Mouse (Mus musculus): ENCODE results near the gene Pex11g.

The Pex11g gene

DNA sequence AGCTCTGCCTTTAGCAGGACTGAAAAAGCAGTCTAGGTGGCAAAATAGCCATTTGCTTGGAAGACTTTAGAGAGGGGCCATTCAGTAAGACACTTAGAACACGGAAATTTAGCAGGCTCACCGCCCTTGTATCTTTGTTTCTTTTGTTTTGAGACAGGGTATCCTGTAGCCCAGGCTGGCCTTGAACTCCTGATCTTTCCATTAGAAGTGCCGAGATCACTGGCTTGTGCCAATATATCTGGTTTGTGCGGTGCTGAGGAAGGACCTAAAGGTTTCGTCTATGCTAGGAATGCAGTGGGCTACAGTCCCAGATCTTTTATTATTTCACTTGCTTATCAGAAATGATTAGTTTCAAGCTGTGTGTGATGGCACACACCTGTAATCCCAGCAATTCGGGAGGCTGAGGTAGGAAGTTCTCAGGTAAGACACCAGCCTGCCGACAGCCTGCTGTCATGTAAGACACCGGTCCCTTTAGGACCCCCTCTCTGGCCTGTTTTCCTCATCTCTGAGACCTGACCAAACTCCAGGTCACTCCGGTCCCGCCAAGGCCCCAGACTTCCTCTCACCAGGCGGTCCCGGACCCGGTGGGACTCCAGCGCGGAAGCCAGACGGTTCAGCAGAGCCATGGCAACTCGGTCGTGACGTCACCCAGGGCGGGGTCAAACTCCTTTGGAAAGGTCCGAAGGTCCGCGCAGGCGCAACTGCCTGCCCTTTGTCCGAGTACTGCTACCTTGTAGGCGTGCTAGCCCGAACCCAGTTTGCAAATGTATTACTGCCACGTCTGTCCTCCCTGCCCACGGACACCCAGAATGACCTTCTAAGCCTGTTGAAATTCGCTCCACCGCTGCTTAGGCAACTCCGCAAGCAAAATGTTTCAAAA lies at the start of gene Pex11g:
TSS of gene Pex11g (minus strand) at position 675 of the 880 bp plus-strand sequence.
- in situ Hi-C loops (cut with MboI, MseI), result loop anchor here (5.0 kb wide), 2 partner anchors 205 to 210 kb away; partner anchors contain the start of genes Fcor (in 1 of the 2) and Trappc5 (in 1 of the 2)

DNA sequence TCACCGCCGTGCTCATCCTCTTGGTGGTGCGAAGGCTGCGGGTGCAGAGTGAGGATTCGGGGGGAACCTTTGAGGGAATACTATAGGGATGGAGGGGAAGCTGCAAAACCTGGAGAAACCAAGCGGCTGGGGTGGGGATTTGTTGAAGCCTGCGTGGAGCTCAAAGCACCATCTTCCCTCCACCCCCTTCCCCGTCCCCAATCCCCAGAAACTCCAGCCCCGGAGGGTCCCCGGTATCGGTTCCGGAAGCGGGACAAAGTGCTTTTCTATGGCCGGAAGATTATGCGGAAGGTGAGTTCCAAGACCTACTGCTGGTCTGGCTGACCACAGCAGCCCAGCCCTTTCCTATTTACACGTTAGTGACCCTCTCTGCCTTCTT lies 49.6 kb upstream of the Pex11g start:
- in situ Hi-C loops (cut with MboI, MseI), result loop anchor here in 1 of 2 experiments (5.0 kb wide), 1 partner anchor 100 kb away; no protein-coding TSS in a partner anchor

DNA sequence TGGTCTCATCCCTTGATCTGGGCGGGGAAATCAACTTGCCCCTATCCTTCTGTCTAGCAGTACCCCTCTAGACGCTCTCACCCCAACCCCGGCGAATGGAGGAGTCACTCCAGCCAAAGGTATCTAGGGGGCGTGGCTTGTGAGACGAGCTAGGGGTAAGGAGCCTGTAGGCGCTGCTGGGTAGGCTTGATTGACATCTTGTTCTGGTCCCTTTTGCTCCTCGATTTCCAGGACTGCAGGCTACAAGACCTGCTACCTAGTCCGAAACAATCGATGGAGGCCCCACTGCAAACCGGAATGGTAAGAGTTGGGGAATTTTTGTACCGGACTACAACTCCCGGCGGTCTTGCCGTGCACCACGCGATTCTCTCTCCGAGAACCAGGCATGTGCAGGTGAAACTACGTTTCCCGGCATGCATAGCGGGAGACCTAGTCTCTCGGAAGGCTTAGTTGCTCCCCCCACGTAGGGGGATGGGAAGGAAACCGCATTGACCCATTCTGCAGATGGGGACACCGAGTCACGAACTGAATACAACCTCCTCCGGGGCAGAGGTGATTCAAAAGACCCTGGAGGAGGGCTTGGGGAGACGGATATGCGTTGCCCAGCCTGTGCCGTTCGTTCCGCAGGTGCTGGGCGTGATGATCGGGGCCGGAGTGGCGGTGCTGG lies 49.1 kb upstream of the Pex11g start:
- in situ Hi-C loops (cut with MboI, MseI), result loop anchor here in 1 of 2 experiments (5.0 kb wide), 1 partner anchor 101 kb away; no protein-coding TSS in a partner anchor

GRCm38 (mm10) chr8:3515771-3516417 lies 48.4 kb upstream of the Pex11g start:
- in situ Hi-C loops (cut with MboI, MseI), result loop anchor here in 1 of 2 experiments (5.0 kb wide), 1 partner anchor 101 kb away; no protein-coding TSS in a partner anchor

- in situ Hi-C loops (cut with MboI, MseI), result loop anchor here in 1 of 2 experiments (5.0 kb wide), 1 partner anchor 102 kb away; no protein-coding TSS in a partner anchor
These were observed 47.8 kb upstream of the Pex11g start, which contains the start of gene Pnpla6 for GRCm38 (mm10) chr8:3515260-3515671. Pnpla6 (plus strand) TSS chr8:3515384.

- in situ Hi-C loops (cut with MboI, MseI), result loop anchor here in 1 of 2 experiments (5.0 kb wide), 1 partner anchor 103 kb away; no protein-coding TSS in a partner anchor
These were observed 47.3 kb upstream of the Pex11g start for GRCm38 (mm10) chr8:3514681-3515247.

DNA sequence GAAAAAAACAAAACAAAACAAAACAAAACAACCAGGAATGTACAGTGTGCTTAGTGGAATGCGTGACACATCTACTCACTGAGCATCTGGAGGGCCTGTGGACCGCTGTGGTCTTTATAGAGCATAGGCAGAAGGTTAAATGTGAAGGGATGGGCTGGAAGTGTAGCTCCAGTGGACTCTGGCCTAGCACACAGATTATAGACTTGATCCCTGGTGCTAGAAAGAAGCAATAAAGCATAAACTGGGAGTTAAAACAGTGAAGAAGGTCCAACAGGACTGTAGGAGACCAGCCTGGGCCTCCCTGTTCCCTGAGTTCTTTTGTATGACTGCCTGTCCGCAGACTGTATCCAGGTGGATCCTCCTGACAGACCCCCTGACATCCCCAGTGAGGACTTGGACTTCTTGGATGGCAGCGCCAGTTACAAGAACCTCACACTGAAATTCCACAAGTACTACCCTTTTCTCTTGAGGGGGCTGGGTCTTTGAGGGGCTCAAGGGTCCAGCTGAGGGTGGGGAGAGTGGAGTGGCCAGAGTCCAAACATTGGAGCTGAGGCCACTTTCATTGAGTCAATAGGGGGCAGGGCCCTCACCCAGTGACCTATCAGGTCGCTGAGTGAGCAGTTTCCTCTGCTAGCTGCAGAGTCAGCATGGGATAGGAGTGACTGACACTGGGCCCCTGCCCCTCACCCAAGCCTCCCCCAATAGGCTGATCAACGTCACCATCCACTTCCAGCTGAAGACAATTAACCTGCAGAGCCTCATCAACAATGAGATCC lies 40.7 kb upstream of the Pex11g start:
- in situ Hi-C loops (cut with MboI, MseI), result loop anchor here in 1 of 2 experiments (10.0 kb wide), 2 partner anchors 117 to 1167 kb away; partner anchors contain the start of genes Pcp2, Pet100 and Xab2

DNA sequence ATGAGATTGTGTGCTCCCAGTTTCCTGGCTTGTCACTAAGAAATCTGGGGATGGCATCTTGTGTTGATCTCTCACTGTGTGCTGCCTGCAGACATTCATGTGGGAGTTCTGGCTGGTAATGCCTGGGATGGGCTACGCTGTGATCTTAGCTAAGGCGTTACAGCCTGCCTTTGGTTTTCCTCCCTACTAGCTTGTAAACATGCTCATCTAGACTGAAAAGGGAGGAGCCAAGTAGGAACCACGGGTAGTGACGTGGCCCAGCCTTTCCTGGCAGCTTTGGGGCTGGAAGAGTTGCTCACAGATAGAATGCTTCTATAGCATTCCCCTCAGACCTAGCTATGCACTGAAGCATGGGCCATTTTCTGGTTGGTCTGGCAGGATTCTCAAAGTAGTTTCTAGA lies 34.7 kb upstream of the Pex11g start:
- in situ Hi-C loops (cut with MboI, MseI), result loop anchor here (5.0 to 10.0 kb wide), 3 partner anchors 123 to 1175 kb away; partner anchors contain the start of genes Pcp2 (in 1 of the 2), Pet100 (in 1 of the 2) and Xab2 (in 1 of the 2)

- in situ Hi-C loops (cut with MboI, MseI), result loop anchor here (5.0 to 10.0 kb wide), 3 partner anchors 124 to 1177 kb away; partner anchors contain the start of genes Pcp2 (in 1 of the 2), Pet100 (in 1 of the 2) and Xab2 (in 1 of the 2)
These were observed 33.0 kb upstream of the Pex11g start, which contains the start of gene Mcoln1 for GRCm38 (mm10) chr8:3500235-3501090. Mcoln1 (plus strand) TSS chr8:3500457.

DNA sequence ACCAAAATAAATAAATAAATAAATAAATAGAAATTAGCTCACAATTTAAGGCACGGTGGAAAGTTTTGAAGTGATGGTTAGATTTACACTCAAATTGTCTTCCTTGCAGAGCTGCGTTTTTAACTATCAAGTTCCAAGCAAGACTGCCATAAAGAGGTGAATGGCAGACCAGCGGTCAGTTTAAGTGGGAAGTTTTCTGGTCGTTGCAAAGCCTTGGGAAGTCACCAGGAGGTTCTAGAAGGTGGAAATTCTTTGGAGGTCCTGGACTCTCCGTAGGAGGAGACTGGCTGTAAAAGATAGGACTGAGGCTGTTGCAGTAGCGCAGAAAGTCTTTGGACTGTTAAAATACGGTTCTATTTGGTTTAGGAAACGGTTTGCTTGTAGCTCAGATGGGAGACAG lies 32.3 kb upstream of the Pex11g start:
- in situ Hi-C loops (cut with MboI, MseI), result loop anchor here (5.0 to 10.0 kb wide), 3 partner anchors 125 to 1178 kb away; partner anchors contain the start of genes Pcp2 (in 1 of the 2), Pet100 (in 1 of the 2) and Xab2 (in 1 of the 2)

- in situ Hi-C loops (cut with MboI, MseI), result no loop called here
These were observed 31.1 kb upstream of the Pex11g start for GRCm38 (mm10) chr8:3498583-3498982.

DNA sequence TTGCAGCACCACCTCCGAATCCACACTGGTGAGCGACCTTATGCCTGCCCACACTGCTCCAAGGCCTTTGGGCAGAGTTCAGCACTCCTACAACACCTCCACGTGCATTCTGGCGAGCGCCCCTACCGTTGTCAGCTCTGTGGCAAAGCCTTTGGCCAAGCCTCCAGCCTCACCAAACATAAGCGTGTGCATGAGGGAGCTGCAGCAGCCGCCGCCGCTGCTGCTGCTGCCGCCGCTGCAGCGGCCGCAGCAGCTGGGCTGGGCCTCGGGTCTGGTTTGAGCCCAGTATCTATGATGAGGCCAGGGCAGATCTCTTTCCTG lies 28.9 kb upstream of the Pex11g start:
- in situ Hi-C loops (cut with MboI, MseI), result no loop called here

GRCm38 (mm10) chr8:3495578-3496427 lies 28.3 kb upstream of the Pex11g start:
- in situ Hi-C loops (cut with MboI, MseI), result no loop called here

GRCm38 (mm10) chr8:3493845-3494208 lies 26.3 kb upstream of the Pex11g start:
- in situ Hi-C loops (cut with MboI, MseI), result no loop called here

GRCm38 (mm10) chr8:3492901-3493844 lies 25.7 kb upstream of the Pex11g start, which contains the start of gene Zfp358:
Zfp358 (plus strand) TSS chr8:3493138.
- in situ Hi-C loops (cut with MboI, MseI), result no loop called here

GRCm38 (mm10) chr8:3485192-3485591 lies 17.7 kb upstream of the Pex11g start:
- in situ Hi-C loops (cut with MboI, MseI), result no loop called here

- in situ Hi-C loops (cut with MboI, MseI), result no loop called here
These were observed 16.1 kb upstream of the Pex11g start for GRCm38 (mm10) chr8:3483546-3483945.
